Mouse (Mus musculus): ENCODE data around the gene Hcls1. TPM values are rescaled to one million over a fixed set of nuclear protein-coding genes. Genes with fewer than 3 reads are reported as not detected.

Hcls1 gene
- polyA plus RNA-seq (2016; fragmentation: Nextera tagmentation; extraction: Ambion mirVana): 2.5 and 2.7 TPM in 2 replicates

DNA sequence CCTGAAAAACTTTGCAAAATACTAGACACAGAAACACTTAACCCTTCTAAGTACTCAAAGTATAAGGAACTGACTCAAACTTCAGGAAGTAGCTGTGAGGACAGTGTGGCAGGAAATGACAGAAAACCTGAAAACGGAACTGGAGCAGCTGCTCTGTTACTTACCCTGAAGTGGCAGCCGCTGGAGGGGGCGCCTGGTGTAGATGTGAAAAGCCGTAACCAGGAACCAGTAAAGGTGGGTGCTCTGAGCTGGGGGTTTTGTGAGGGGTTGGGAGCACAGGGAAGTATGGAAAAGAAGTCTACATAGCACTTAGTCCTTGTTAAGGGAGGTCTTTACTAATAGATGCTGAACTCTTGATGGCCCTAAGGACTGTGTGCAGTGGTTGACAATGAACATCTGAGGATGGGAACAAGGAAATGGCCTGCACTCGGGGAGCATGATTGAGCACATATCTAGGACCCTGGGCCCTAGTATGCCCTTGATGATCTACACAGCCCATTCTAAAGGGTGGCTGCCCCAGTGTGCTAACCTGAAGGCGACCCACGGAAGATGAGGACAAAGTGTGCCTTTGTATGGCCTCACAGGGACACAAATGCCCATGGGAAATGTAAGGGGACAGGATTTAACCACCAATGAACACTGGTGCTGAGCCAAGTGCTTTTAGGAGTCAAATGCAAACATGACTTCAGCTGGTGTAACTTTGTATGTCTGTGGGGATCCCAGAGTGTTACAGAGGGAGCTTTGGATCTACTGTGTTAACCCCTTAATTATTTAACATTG lies at the start of gene Hcls1:
Gene Hcls1, plus strand, starts transcription at position 143 of the 780 bp plus-strand sequence.
- 90% methylated on average over 7 of the region's 7 CpGs for WGBS
- Histone ChIP-seq H3K4me3 (no peak within 1 kb of the TSS), H3K9me3 (replicated peaks) (no peaks in the 10 kb centered on the region), H3K27me3 (ENCODE audit: low read depth, poor library complexity, severe bottlenecking) (no peaks in the 10 kb centered on the region), H3K4me1 (no peaks in the 10 kb centered on the region), H3K27ac (replicated peaks) (no peak within 1 kb of the TSS), H3K36me3 (peaks cover 34% of the 10 kb centered on the region)
- no peak for DNase-seq (ENCODE audit: low spot score)

DNA sequence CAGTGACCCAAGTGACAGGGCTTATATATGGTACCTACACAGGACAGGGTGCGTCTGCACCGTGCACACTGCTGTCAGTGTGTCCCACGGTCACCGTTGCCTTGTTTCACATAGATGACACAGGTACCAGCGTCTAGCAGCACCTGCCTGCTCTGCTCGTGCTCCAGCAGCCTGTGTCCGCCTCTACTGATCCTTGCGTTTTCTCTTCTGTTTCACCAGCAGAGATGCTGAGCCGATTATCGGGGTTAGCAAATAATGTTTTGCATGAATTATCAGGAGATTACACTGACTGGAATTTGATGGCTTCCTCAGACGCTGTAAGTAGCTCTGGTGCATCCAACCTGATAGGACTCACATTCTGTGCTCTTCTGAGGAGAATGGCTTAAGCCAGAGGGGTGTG lies 48.9 kb upstream of the Hcls1 start:
- Histone ChIP-seq H3K4me1 (peaks cover 11% of the 10 kb centered on the region), H3K27me3 (ENCODE audit: low read depth, poor library complexity, severe bottlenecking) (no peaks in the 10 kb centered on the region), H3K27ac (replicated peaks) (no peak overlapping the region), H3K36me3 (peaks cover 35% of the 10 kb centered on the region), H3K4me3 (no peak overlapping the region), H3K9me3 (replicated peaks) (no peaks in the 10 kb centered on the region)
- 94% methylated on average over 11 of the region's 11 CpGs for WGBS
- no peak for DNase-seq (ENCODE audit: low spot score)

DNA sequence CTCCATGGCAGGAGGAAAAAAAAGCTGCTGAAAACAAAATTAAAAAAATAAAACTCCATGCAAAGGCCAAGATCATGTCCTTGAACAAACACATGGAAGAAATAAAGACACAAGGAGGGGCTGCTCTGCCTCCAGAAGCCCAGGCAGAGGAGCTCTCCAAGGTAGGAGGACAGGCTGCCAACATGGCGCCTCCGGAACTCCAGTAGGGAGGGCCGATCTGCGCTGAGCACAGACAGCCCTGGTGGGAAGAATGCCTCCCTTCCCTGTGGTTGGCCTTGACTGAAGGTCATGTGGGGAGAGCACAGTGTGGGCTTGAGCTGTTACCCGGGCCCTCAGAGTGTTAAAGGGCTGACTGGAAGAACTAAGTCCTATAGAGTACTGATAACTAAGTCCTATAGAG lies 47.2 kb upstream of the Hcls1 start:
- H3K27ac ChIP-seq (replicated peaks): no peak overlapping the region
- H3K4me1 ChIP-seq: peaks cover 8% of the 10 kb centered on the region
- no peak for DNase-seq (ENCODE audit: low spot score)
- 82% methylated on average over 5 of the region's 5 CpGs for WGBS
- H3K36me3 ChIP-seq: peaks cover 49% of the 10 kb centered on the region
- H3K9me3 ChIP-seq (replicated peaks): no peaks in the 10 kb centered on the region
- H3K27me3 ChIP-seq (ENCODE audit: low read depth, poor library complexity, severe bottlenecking): no peaks in the 10 kb centered on the region
- no peak overlapping the region for H3K4me3 ChIP-seq

DNA sequence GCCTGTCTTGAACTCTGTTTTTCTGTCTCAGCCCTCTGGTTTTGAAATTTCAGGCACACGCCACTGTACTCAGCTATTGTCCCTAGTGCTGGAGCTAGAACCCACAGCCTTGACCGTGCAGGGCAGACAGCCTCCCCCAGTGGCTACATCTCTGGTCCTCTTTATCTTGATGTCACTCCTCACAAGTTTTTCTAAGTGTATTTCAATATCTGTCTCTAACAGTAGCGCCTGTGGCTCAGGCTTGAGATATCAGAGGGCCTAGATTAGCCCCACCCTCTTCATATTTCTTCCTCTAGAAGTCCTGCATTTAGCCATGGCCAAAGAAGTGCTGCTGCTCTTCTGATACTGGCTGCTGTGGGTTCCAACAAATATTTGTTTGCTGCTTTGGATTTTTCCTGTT lies 44.2 kb upstream of the Hcls1 start:
- Histone ChIP-seq H3K27ac (replicated peaks) (no peak overlapping the region), H3K36me3 (peaks cover 72% of the 10 kb centered on the region), H3K27me3 (ENCODE audit: low read depth, poor library complexity, severe bottlenecking) (no peaks in the 10 kb centered on the region), H3K4me3 (no peak overlapping the region), H3K4me1 (no peaks in the 10 kb centered on the region), H3K9me3 (replicated peaks) (no peaks in the 10 kb centered on the region)
- WGBS: 94% methylated on average over 3 of the region's 3 CpGs
- no peak for DNase-seq (ENCODE audit: low spot score)

DNA sequence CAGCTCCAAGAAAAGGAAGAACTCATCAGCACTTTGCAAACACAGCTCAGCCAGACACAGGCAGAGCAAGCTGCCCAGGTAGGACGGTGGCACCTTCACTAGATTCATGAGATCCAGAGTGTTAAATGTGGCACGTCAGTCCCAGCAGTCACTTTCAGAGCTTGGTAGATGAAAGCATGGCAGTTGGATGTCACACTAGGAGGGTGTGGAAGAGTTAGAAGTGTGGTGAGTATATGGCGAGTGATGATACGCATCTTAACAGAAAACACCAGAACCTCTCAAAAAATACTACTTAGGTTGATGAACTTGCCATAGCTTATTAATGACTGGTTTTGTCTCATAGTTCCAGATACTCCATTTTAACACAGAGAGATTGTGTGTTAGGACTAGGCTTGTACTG lies 43.4 kb upstream of the Hcls1 start:
- no peak overlapping the region for H3K27ac ChIP-seq (replicated peaks)
- no peak for DNase-seq (ENCODE audit: low spot score)
- 93% methylated on average over 4 of the region's 4 CpGs for WGBS
- H3K4me3 ChIP-seq: no peak overlapping the region
- H3K9me3 ChIP-seq (replicated peaks): no peaks in the 10 kb centered on the region
- no peaks in the 10 kb centered on the region for H3K4me1 ChIP-seq
- peaks cover 75% of the 10 kb centered on the region for H3K36me3 ChIP-seq
- H3K27me3 ChIP-seq (ENCODE audit: low read depth, poor library complexity, severe bottlenecking): no peaks in the 10 kb centered on the region

DNA sequence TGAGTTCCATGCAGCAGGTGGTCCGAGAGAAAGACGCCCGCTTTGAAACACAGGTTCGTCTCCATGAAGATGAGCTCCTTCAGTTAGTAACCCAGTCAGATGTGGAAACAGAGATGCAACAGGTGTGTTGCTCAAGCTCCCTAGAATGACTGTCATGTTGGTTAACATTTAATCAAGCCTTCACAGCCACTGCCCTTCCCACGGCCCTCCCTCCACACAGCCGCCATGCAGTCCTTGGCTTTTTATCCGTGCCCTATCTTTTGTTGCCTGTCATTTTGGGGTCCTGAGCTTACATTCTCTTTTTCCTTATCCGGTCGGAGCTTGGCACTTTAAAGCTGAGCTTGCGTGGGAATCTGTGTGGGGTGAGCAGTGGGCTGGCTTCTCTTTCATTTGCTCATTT lies 41.5 kb upstream of the Hcls1 start:
- Histone ChIP-seq H3K9me3 (replicated peaks) (no peaks in the 10 kb centered on the region), H3K4me1 (no peaks in the 10 kb centered on the region), H3K4me3 (no peak overlapping the region), H3K36me3 (peaks cover 80% of the 10 kb centered on the region), H3K27me3 (ENCODE audit: low read depth, poor library complexity, severe bottlenecking) (no peaks in the 10 kb centered on the region), H3K27ac (replicated peaks) (no peak overlapping the region)
- WGBS: 92% methylated on average over 10 of the region's 10 CpGs
- no peak for DNase-seq (ENCODE audit: low spot score)

DNA sequence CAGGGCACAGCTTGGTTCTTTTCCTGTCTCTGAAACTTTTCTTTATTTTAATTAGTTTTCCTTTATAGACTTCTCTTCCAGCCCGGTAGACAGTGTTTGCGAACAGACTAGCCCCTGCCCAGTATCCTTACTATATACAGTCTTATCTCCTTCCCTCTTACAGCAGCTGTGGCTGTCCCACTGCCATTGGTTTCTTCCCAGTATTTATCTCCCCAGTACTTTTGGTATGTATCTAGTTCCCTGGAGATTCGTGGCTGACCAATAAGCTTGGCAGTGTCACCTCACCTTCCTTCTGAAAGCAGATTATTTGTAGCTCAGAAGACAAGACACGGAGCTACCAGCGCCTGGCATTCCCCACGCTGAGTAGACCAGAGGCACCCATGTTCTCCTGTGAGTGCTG lies 38.1 kb upstream of the Hcls1 start:
- 92% methylated on average over 6 of the region's 6 CpGs for WGBS
- peaks cover 86% of the 10 kb centered on the region for H3K36me3 ChIP-seq

DNA sequence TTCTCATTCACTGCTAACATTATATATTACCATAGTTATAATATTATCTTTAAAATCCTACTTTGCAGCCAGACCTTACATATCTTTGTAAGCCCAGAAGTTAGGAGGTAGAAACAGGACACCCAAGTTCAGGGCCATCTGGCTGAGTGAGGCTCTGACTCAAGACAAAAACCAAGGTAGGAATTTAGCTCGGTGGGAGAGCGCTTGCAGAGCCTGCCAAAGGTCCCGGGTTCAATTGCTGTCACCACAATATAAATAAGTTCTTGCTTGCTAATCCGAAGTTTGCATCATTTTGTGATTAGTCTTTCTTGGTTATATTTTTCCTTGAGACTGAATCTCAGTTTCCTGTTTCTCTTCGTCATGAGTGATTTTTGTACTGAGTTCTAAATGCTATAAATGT lies 31.6 kb upstream of the Hcls1 start:
- 94% methylated on average over 5 of the region's 5 CpGs for WGBS
- Histone ChIP-seq H3K36me3 (peaks cover 74% of the 10 kb centered on the region), H3K27me3 (ENCODE audit: low read depth, poor library complexity, severe bottlenecking) (no peaks in the 10 kb centered on the region), H3K4me1 (no peaks in the 10 kb centered on the region), H3K4me3 (no peak overlapping the region), H3K27ac (replicated peaks) (no peak overlapping the region), H3K9me3 (replicated peaks) (no peaks in the 10 kb centered on the region)
- DNase-seq (ENCODE audit: low spot score): no peak

More for the DNA sequence above, 38.1 kb upstream of the Hcls1 start:
- Histone ChIP-seq H3K9me3 (replicated peaks) (no peaks in the 10 kb centered on the region), H3K27ac (replicated peaks) (no peak overlapping the region), H3K27me3 (ENCODE audit: low read depth, poor library complexity, severe bottlenecking) (no peaks in the 10 kb centered on the region), H3K4me1 (no peaks in the 10 kb centered on the region), H3K4me3 (no peak overlapping the region)
- DNase-seq (ENCODE audit: low spot score): no peak

DNA sequence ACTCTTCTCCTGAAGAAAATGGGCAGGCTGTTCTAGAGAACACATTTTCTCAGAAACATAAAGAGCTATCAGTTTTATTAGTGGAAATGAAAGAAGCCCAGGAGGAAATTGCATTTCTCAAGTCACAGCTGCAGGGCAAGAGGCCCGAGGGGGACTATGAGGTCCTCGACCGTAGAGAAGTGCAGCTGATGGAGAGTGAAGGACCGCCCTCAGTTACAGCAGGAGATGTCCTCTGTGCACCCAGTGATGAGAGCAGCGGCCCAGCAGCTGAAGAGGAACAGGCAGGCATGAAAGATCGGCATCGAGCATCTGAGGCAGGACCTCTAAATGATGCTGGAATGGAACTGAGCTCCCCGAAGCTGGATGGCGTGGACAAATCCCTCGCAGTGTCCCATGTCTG lies 22.9 kb upstream of the Hcls1 start:
- no peak for DNase-seq (ENCODE audit: low spot score)
- WGBS: 97% methylated on average over 10 of the region's 10 CpGs
- H3K27ac ChIP-seq (replicated peaks): no peak overlapping the region
- no peaks in the 10 kb centered on the region for H3K27me3 ChIP-seq (ENCODE audit: low read depth, poor library complexity, severe bottlenecking)
- H3K9me3 ChIP-seq (replicated peaks): no peaks in the 10 kb centered on the region
- no peaks in the 10 kb centered on the region for H3K4me1 ChIP-seq
- H3K4me3 ChIP-seq: no peak overlapping the region
- H3K36me3 ChIP-seq: peaks cover 76% of the 10 kb centered on the region

DNA sequence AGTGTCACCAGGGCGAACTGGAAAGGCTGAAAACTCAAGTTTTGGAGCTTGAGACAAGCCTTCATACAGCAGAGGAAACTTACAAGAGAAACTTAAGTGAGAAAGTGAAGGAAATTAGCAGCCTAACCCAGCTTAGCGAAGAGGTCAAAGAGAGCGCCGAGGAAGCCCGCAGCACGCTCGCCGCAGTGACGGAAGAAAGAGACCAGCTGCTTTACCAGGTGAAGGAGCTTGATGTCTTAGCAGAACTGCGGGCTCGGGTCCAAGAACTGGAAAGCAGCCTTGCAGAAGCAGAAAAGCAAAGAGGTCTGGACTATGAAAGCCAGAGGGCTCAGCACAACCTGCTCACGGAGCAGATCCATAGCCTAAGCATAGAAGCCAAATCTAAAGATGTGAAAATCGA lies 22.5 kb upstream of the Hcls1 start:
- Histone ChIP-seq H3K27ac (replicated peaks) (no peak overlapping the region), H3K4me3 (no peak overlapping the region), H3K27me3 (ENCODE audit: low read depth, poor library complexity, severe bottlenecking) (no peaks in the 10 kb centered on the region), H3K4me1 (no peaks in the 10 kb centered on the region), H3K9me3 (replicated peaks) (no peaks in the 10 kb centered on the region), H3K36me3 (peaks cover 75% of the 10 kb centered on the region)
- 93% methylated on average over 13 of the region's 13 CpGs for WGBS
- DNase-seq (ENCODE audit: low spot score): no peak

DNA sequence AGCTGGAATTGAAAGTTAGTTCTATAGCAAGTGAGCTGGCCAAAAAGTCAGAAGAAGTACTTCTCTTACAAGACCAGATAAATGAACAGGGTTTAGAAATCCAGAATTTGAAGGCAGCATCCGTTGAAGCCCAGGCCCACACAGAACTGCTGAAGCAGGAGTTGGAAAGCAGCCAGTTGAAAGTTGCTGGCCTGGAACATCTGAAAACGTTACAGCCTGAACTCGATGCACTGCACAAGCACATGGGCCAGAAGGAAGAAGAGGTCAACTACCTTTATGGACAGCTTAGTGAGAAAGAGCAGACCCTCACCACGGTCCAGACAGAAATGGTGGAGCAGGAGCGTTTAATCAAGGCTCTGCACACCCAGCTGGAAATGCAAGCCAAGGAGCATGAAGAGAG lies 20.6 kb upstream of the Hcls1 start:
- peaks cover 79% of the 10 kb centered on the region for H3K36me3 ChIP-seq
- no peaks in the 10 kb centered on the region for H3K27me3 ChIP-seq (ENCODE audit: low read depth, poor library complexity, severe bottlenecking)
- no peak for DNase-seq (ENCODE audit: low spot score)
- no peaks in the 10 kb centered on the region for H3K4me1 ChIP-seq
- H3K9me3 ChIP-seq (replicated peaks): no peaks in the 10 kb centered on the region
- H3K27ac ChIP-seq (replicated peaks): no peak overlapping the region
- H3K4me3 ChIP-seq: no peak overlapping the region
- WGBS: 93% methylated on average over 5 of the region's 5 CpGs

DNA sequence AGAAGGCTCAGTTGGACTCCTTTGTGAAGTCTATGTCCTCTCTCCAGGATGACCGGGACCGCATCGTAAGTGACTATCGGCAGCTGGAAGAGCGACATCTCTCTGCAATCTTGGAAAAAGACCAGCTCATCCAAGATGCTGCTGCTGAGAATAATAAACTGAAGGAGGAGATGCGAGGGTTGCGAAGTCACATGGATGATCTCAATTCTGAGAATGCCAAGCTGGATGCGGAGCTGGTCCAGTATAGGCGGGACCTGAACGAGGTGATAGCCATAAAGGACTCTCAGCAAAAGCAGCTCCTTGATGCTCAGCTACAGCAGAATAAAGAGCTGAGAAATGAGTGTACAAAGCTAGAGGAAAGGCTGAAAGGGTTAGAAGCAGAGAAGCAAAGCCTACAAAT lies 16.3 kb upstream of the Hcls1 start:
- H3K4me3 ChIP-seq: no peak overlapping the region
- no peaks in the 10 kb centered on the region for H3K27me3 ChIP-seq (ENCODE audit: low read depth, poor library complexity, severe bottlenecking)
- no peaks in the 10 kb centered on the region for H3K9me3 ChIP-seq (replicated peaks)
- H3K36me3 ChIP-seq: peaks cover 72% of the 10 kb centered on the region
- WGBS: 90% methylated on average over 10 of the region's 10 CpGs
- H3K4me1 ChIP-seq: no peaks in the 10 kb centered on the region
- no peak for DNase-seq (ENCODE audit: low spot score)
- H3K27ac ChIP-seq (replicated peaks): no peak overlapping the region

DNA sequence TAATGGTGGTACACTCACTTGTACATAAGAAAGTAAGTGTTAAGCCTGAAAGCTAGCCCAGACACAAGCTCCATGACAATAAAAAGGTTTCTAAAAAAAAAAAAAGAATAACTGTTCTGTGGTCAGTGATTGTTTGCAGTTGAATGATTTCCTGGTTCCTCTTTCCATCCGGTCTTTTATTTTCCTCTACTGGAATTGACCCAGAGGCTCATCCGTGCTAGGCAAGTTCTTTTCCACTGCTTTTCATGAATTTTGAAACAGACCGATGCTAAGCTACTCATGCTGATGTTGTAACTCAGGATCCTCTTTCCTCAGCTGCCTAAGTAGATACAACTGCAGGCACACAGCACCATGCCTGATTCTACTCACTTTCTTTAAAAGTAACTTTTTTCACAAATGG lies 14.4 kb upstream of the Hcls1 start:
- Histone ChIP-seq H3K4me1 (no peaks in the 10 kb centered on the region), H3K27me3 (ENCODE audit: low read depth, poor library complexity, severe bottlenecking) (no peaks in the 10 kb centered on the region), H3K9me3 (replicated peaks) (no peaks in the 10 kb centered on the region), H3K4me3 (no peak overlapping the region), H3K36me3 (peaks cover 66% of the 10 kb centered on the region), H3K27ac (replicated peaks) (no peak overlapping the region)
- WGBS: 90% methylated on average over 3 of the region's 3 CpGs
- no peak for DNase-seq (ENCODE audit: low spot score)

Measured in midbrain, embryonic 10.5 days (tissue).